Mouse (Mus musculus) spleen, adult 12 weeks (tissue): ENCODE measurements around the gene Tmc4.
A peak's percentile ranks its signal among the peaks of the same experiment; 100 is the strongest.

Experiments used
- DNase-seq: peaks from one replicate; pipeline ENCODE4 v3.0.0; 2022; ENCODE audit warnings: low spot score

The Tmc4 gene

GRCm38 (mm10) chr7:3692382-3692986 lies 15.1 kb upstream of the Tmc4 start, which contains the start of gene Tsen34:
Gene Tsen34, plus strand, starts transcription at chr7:3692863.
- DNase-seq = no peak

DNA sequence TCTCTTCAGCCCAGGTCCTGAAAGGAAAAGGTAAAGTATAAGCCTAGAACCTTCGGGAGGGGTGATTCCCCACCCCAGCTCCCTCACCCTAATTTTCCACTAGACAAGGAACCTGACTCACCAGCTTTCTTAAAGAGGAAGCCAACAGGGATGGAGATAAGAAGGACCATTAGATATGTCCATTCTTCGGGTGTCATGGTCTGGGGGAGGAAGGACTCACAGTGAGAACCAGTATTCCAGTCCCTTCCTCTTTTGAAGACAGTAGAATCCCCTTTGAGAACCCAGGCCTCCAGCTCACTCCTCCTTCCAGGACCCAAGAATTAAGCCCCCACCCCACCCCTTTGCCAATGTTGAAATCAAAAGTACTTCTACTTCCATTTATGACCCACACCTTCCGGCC lies 14.6 kb upstream of the Tmc4 start:
- DNase-seq = no peak

GRCm38 (mm10) chr7:3685400-3686187 lies 8.2 kb upstream of the Tmc4 start:
- DNase-seq = no peak

- no peak for DNase-seq
Measured at GRCm38 (mm10) chr7:3684698-3685097, 7.3 kb upstream of the Tmc4 start.

GRCm38 (mm10) chr7:3683908-3684550 lies 6.7 kb upstream of the Tmc4 start:
- no peak for DNase-seq

- no peak for DNase-seq
Measured at GRCm38 (mm10) chr7:3676371-3676770, 982 bp downstream of the Tmc4 start.

GRCm38 (mm10) chr7:3675228-3675548 lies 2.2 kb downstream of the Tmc4 start:
- DNase-seq = no peak

DNA sequence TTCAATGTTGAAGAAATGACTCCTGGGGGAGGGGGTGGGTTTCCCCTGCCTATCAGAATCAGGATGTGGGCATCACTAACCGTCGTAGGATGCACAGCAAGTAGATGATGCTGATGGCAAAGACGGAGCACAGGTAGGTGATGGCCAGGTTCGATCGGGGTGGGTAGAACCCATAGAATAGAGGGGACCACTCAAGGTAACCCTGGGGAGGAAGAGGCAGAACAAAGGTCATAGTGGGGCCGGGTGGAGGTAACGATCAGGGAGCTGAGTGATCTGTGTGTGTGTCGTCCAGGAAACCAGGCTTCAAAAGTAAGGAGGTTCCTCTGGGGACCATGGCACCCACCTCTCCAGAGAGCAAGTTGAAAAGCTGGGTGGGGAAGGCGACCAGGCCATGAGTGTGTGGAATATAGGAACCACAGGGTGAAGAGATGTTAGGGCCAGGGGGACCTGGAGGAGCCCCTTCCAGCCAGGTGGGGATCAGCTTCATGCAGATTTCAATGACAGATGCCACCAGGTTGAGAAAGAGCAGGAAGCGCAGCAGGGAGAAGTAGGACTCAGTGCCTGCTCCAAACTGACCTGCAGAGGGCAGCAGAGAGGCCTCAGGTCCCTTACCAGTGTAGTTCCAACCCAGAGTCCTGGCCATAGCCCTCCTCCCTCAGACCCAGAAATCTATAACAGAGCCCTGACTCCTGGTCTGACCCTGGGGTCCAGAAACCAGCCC lies 2.7 kb downstream of the Tmc4 start:
- peak; percentile 67 for DNase-seq

DNA sequence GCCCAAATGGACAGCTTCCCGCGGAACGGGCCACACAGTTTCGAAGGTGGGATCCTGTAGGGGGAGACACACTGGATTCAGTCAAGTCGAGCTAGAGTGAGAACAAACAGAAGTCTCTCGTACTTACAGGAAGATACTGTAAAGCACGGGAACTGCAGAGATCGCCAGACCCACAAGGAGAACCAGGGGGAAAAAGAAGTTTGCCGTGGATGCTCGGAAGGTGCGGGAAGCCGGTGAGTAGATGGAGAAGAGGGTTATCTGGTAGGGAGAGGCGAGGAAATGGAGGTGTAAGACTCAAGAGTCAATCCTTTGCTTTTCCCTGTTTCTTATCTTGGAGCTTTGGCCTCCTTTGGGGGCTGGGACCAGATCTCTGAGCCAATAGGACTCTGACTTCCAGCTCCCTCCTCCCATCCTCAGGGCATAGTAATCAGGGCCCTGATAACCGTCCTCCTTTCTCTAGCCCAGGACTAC lies 10.4 kb downstream of the Tmc4 start:
- no peak for DNase-seq

GRCm38 (mm10) chr7:3665215-3666114 lies 11.9 kb downstream of the Tmc4 start, which contains the start of gene Leng1:
Gene Leng1, minus strand, starts transcription at chr7:3665840.
- peak; percentile 91 for DNase-seq

DNA sequence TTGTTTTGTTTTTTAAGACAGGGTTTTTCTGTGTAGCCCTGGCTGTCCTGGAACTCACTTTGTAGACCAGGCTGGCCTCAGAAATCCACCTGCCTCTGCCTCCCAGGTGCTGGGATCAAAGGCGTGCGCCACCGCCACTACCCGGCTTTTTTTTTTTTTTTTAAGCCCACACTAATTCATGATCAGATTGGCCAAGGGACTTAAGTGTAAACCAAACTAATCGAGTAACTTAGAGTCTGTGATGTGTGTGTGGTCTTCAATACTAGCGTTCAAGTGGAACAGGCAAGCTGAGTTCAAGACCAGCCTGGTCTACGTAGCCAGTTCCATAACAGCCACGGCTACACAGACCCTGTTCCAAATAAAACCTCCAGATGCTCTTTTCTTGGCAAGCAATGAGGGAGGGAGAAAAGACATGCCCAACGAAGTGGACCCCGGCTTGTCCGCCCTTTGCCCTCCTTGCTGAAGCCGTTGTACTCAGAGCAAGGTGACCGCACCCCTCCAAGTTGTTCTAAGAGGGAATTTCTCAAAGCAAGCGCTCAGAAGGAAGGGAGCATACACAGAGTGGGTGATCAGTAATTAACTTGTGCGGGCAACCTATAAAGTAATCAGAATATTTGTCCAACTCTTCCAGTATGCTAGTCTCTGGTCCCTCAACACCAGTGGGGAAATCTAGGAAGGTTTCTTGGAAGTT lies 12.7 kb downstream of the Tmc4 start:
- DNase-seq = no peak

GRCm38 (mm10) chr7:3658578-3658977 lies 18.8 kb downstream of the Tmc4 start:
- DNase-seq = no peak

- DNase-seq = no peak
Measured at GRCm38 (mm10) chr7:3656966-3657365, 20.4 kb downstream of the Tmc4 start.

DNA sequence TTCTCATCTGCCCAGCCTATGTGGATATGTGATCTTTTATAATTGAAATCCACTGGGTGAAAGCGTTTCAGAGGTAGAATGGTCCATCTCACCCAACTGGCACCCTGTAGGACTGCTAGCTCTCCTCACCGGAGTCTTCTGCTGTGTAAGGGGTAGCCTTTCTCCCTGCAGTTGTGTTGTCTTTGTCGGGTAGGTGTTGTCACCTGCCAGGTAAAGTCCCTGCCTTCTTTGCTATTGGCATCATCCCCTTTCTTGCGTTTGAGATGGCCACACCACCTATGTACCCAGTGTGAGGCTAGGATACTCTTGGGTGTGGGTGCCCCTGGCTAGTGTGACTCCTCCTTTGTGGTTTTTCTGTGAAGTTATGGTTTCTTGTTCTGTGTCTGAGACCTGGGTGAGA lies 30.7 kb downstream of the Tmc4 start:
- DNase-seq = no peak

GRCm38 (mm10) chr7:3646188-3646587 lies 31.2 kb downstream of the Tmc4 start:
- no peak for DNase-seq

DNA sequence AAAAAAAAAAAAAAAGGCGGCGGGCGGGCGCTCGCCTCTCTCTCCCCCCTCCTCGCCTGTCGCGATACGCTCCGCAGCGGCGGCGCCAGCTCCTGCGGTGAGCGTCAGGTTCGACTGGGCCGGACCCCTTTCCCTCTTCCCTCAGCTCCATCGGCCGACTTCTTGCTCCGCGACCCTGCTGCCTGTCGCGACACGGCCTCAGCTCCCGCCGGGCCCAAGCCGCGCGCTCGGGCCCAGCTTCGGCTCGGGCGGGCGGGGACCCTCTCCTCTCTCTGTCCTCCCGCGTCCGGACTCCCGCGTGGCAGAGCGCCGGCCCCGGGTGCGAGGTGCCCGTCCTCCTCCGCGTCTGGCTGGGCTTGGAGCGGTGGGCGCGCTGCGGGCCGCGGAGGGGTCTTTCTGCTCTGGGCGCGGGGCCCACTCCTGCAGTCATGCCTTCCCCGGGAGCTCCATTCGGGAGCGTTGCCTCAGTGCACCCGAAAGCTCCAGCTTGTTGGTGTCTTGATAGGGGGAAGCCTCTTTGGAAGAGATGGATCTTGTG lies 31.8 kb downstream of the Tmc4 start:
- no peak for DNase-seq

GRCm38 (mm10) chr7:3644672-3645487 lies 32.5 kb downstream of the Tmc4 start, which contains the start of gene Cnot3:
Gene Cnot3, plus strand, starts transcription at chr7:3645268.
- peak; percentile 96 for DNase-seq

- DNase-seq = no peak
Measured at GRCm38 (mm10) chr7:3644348-3644671, 33.0 kb downstream of the Tmc4 start.

GRCm38 (mm10) chr7:3643843-3644242 lies 33.5 kb downstream of the Tmc4 start:
- DNase-seq = no peak

- DNase-seq = no peak
Measured at GRCm38 (mm10) chr7:3643412-3643811, 33.9 kb downstream of the Tmc4 start.
